Mouse (Mus musculus): ENCODE measurements at regions not wholly inside any gene's neighbourhood (a gene's known extent, or its start where the extent isn't known, plus 50 kb on each side); places are given as distances from the start of the nearest gene placed in this dataset.

- WGBS = 48% methylated on average over 8 of the region's 8 CpGs
- peaks cover 7% of the 10 kb centered on the region; the same call in 1 of the 2 replicates for H3K4me1 ChIP-seq (ENCODE audit: control insufficient read depth, insufficient read depth, low read length)
- H3K4me3 ChIP-seq (ENCODE audit: insufficient read depth, low read depth, low read length) = no peak overlapping the region
- peak; percentile 90 for DNase-seq
- TF ChIP-seq CTCF (conservative IDR thresholded peaks at IDR 0.05; ENCODE audit: insufficient read depth, insufficient read length, low read depth, low read length) (no peak), POLR2A (IDR thresholded peaks at IDR 0.05; ENCODE audit: low read depth, low read length) (no peak)
- H3K36me3 ChIP-seq (ENCODE audit: control insufficient read depth, insufficient read depth, low read length) = no peaks in the 10 kb centered on the region
- no peaks in the 10 kb centered on the region for H3K27me3 ChIP-seq (replicated peaks; ENCODE audit: control insufficient read depth, insufficient read depth, low read length)
- H3K27ac ChIP-seq (ENCODE audit: insufficient read depth, low read depth, low read length) = peak overlapping the region; percentile 70; the same call in 1 of the 2 replicates
These were observed 340.8 kb upstream of the Hs6st1 start for GRCm38 (mm10) chr1:35727310-35727990.

GRCm38 (mm10) chr1:35729785-35730295 lies 338.4 kb upstream of the Hs6st1 start:
- Histone ChIP-seq H3K4me3 (ENCODE audit: insufficient read depth, low read depth, low read length) (no peak overlapping the region), H3K27me3 (replicated peaks; ENCODE audit: control insufficient read depth, insufficient read depth, low read length) (no peaks in the 10 kb centered on the region), H3K36me3 (ENCODE audit: control insufficient read depth, insufficient read depth, low read length) (no peaks in the 10 kb centered on the region), H3K4me1 (ENCODE audit: control insufficient read depth, insufficient read depth, low read length) (peaks cover 7% of the 10 kb centered on the region; the same call in 1 of the 2 replicates), H3K27ac (ENCODE audit: insufficient read depth, low read depth, low read length) (no peak overlapping the region)
- no peak for DNase-seq
- TF ChIP-seq CTCF (conservative IDR thresholded peaks at IDR 0.05; ENCODE audit: insufficient read depth, insufficient read length, low read depth, low read length) (no peak), POLR2A (IDR thresholded peaks at IDR 0.05; ENCODE audit: low read depth, low read length) (no peak)
- WGBS = 78% methylated on average over 5 of the region's 5 CpGs

- TF ChIP-seq POLR2A (IDR thresholded peaks at IDR 0.05; ENCODE audit: low read depth, low read length) = no peak
- no peak for TF ChIP-seq CTCF (conservative IDR thresholded peaks at IDR 0.05; ENCODE audit: insufficient read depth, insufficient read length, low read depth, low read length)
- Histone ChIP-seq H3K4me3 (ENCODE audit: insufficient read depth, low read depth, low read length) (no peak overlapping the region), H3K27ac (ENCODE audit: insufficient read depth, low read depth, low read length) (no peak overlapping the region), H3K4me1 (ENCODE audit: control insufficient read depth, insufficient read depth, low read length) (peaks cover 7% of the 10 kb centered on the region; the same call in 1 of the 2 replicates), H3K27me3 (replicated peaks; ENCODE audit: control insufficient read depth, insufficient read depth, low read length) (no peaks in the 10 kb centered on the region), H3K36me3 (ENCODE audit: control insufficient read depth, insufficient read depth, low read length) (no peaks in the 10 kb centered on the region)
- 81% methylated on average over 4 of the region's 4 CpGs for WGBS
- no peak for DNase-seq
These were observed 337.9 kb upstream of the Hs6st1 start for GRCm38 (mm10) chr1:35730309-35730708.

GRCm38 (mm10) chr1:35736247-35736646 lies 332.0 kb upstream of the Hs6st1 start:
- no peak overlapping the region for H3K4me3 ChIP-seq (ENCODE audit: insufficient read depth, low read depth, low read length)
- H3K27me3 ChIP-seq (replicated peaks; ENCODE audit: control insufficient read depth, insufficient read depth, low read length) = no peaks in the 10 kb centered on the region
- H3K4me1 ChIP-seq (ENCODE audit: control insufficient read depth, insufficient read depth, low read length) = peaks cover 10% of the 10 kb centered on the region
- H3K36me3 ChIP-seq (ENCODE audit: control insufficient read depth, insufficient read depth, low read length) = no peaks in the 10 kb centered on the region
- TF ChIP-seq POLR2A (IDR thresholded peaks at IDR 0.05; ENCODE audit: low read depth, low read length) (no peak), CTCF (conservative IDR thresholded peaks at IDR 0.05; ENCODE audit: insufficient read depth, insufficient read length, low read depth, low read length) (no peak)
- peak; percentile 61 for DNase-seq
- peak overlapping the region; percentile 93 for H3K27ac ChIP-seq (ENCODE audit: insufficient read depth, low read depth, low read length)

- no peak for DNase-seq
- Histone ChIP-seq H3K27ac (ENCODE audit: insufficient read depth, low read depth, low read length) (no peak overlapping the region), H3K4me3 (ENCODE audit: insufficient read depth, low read depth, low read length) (no peak overlapping the region), H3K27me3 (replicated peaks; ENCODE audit: control insufficient read depth, insufficient read depth, low read length) (no peaks in the 10 kb centered on the region), H3K36me3 (ENCODE audit: control insufficient read depth, insufficient read depth, low read length) (no peaks in the 10 kb centered on the region), H3K4me1 (ENCODE audit: control insufficient read depth, insufficient read depth, low read length) (no peaks in the 10 kb centered on the region)
- WGBS = 98% methylated on average over 7 of the region's 7 CpGs
- no peak for TF ChIP-seq POLR2A (IDR thresholded peaks at IDR 0.05; ENCODE audit: low read depth, low read length)
- no peak for TF ChIP-seq CTCF (conservative IDR thresholded peaks at IDR 0.05; ENCODE audit: insufficient read depth, insufficient read length, low read depth, low read length)
These were observed 318.6 kb upstream of the Hs6st1 start for GRCm38 (mm10) chr1:35749603-35750002.

GRCm38 (mm10) chr1:35750092-35750521 lies 318.1 kb upstream of the Hs6st1 start:
- no peak for DNase-seq
- Histone ChIP-seq H3K27me3 (replicated peaks; ENCODE audit: control insufficient read depth, insufficient read depth, low read length) (no peaks in the 10 kb centered on the region), H3K4me3 (ENCODE audit: insufficient read depth, low read depth, low read length) (no peak overlapping the region), H3K36me3 (ENCODE audit: control insufficient read depth, insufficient read depth, low read length) (no peaks in the 10 kb centered on the region), H3K4me1 (ENCODE audit: control insufficient read depth, insufficient read depth, low read length) (no peaks in the 10 kb centered on the region), H3K27ac (ENCODE audit: insufficient read depth, low read depth, low read length) (no peak overlapping the region)
- WGBS = 63% methylated on average over 4 of the region's 4 CpGs
- TF ChIP-seq POLR2A (IDR thresholded peaks at IDR 0.05; ENCODE audit: low read depth, low read length) (no peak), CTCF (conservative IDR thresholded peaks at IDR 0.05; ENCODE audit: insufficient read depth, insufficient read length, low read depth, low read length) (no peak)

- 94% methylated on average over 9 of the region's 9 CpGs for WGBS
- DNase-seq = no peak
These were observed 315.6 kb upstream of the Hs6st1 start for GRCm38 (mm10) chr1:35752636-35753035.

More at GRCm38 (mm10) chr1:35752636-35753035, 315.6 kb upstream of the Hs6st1 start:
- Histone ChIP-seq H3K27me3 (replicated peaks; ENCODE audit: control insufficient read depth, insufficient read depth, low read length) (no peaks in the 10 kb centered on the region), H3K4me3 (ENCODE audit: insufficient read depth, low read depth, low read length) (no peak overlapping the region), H3K4me1 (ENCODE audit: control insufficient read depth, insufficient read depth, low read length) (no peaks in the 10 kb centered on the region), H3K27ac (ENCODE audit: insufficient read depth, low read depth, low read length) (no peak overlapping the region), H3K36me3 (ENCODE audit: control insufficient read depth, insufficient read depth, low read length) (no peaks in the 10 kb centered on the region)
- TF ChIP-seq POLR2A (IDR thresholded peaks at IDR 0.05; ENCODE audit: low read depth, low read length) (no peak), CTCF (conservative IDR thresholded peaks at IDR 0.05; ENCODE audit: insufficient read depth, insufficient read length, low read depth, low read length) (no peak)

Measured in kidney, adult 2 months (tissue).